Mouse (Mus musculus): ENCODE data around the gene Mapk1ip1. TPM values are rescaled to one million over a fixed set of nuclear protein-coding genes. Genes with fewer than 3 reads are reported as not detected.
A peak's percentile ranks its signal among the peaks of the same experiment; 100 is the strongest.

Mapk1ip1 gene
- polyA plus RNA-seq, 1 experiment from 2014 or later, result 4.3 TPM

- ATAC-seq (ENCODE audit: low read depth), result no peak
- Histone ChIP-seq H3K4me2 (ENCODE audit: low read depth, low read length) (no peak overlapping the region), H3K9me3 (replicated peaks; ENCODE audit: control insufficient read depth, low read length) (no peaks in the 10 kb centered on the region), H3K4me1 (ENCODE audit: control insufficient read depth, low read depth, low read length) (no peaks in the 10 kb centered on the region; the same call in 1 of the 2 replicates), H3K4me3 (ENCODE audit: low read depth, low read length) (no peak overlapping the region), H3K9ac (ENCODE audit: low read depth, low read length) (no peak overlapping the region), H3K27ac (ENCODE audit: low read length) (no peak overlapping the region), H3K36me3 (ENCODE audit: control insufficient read depth, insufficient read depth) (peaks cover 5% of the 10 kb centered on the region; the same call in 1 of the 2 replicates), H3K27me3 (ENCODE audit: control insufficient read depth, insufficient read depth, low read depth, low read length) (no peaks in the 10 kb centered on the region)
- 79% methylated on average over 3 of the region's 3 CpGs for WGBS (ENCODE audit: insufficient replicate concordance)
Measured at GRCm38 (mm10) chr7:138863950-138864572, 18.0 kb upstream of the Mapk1ip1 start.

- H3K9ac ChIP-seq (ENCODE audit: low read depth, low read length), result no peak overlapping the region
- no peak overlapping the region for H3K4me2 ChIP-seq (ENCODE audit: low read depth, low read length)
- no peaks in the 10 kb centered on the region for H3K4me1 ChIP-seq (ENCODE audit: control insufficient read depth, low read depth, low read length)
- no peak for ATAC-seq (ENCODE audit: low read depth)
- H3K27ac ChIP-seq (ENCODE audit: low read length), result no peak overlapping the region
- no peaks in the 10 kb centered on the region for H3K27me3 ChIP-seq (ENCODE audit: control insufficient read depth, insufficient read depth, low read depth, low read length)
- H3K9me3 ChIP-seq (replicated peaks; ENCODE audit: control insufficient read depth, low read length), result no peaks in the 10 kb centered on the region
- H3K4me3 ChIP-seq (ENCODE audit: low read depth, low read length), result no peak overlapping the region
- peaks cover 3% of the 10 kb centered on the region for H3K36me3 ChIP-seq (ENCODE audit: control insufficient read depth, insufficient read depth)
- WGBS (ENCODE audit: insufficient replicate concordance), result 59% methylated on average over 2 of the region's 2 CpGs
Measured at GRCm38 (mm10) chr7:138856670-138857069, 10.6 kb upstream of the Mapk1ip1 start.

GRCm38 (mm10) chr7:138854201-138854600 lies 8.1 kb upstream of the Mapk1ip1 start:
- Histone ChIP-seq H3K4me2 (ENCODE audit: low read depth, low read length) (no peak overlapping the region), H3K4me3 (ENCODE audit: low read depth, low read length) (no peak overlapping the region), H3K9ac (ENCODE audit: low read depth, low read length) (no peak overlapping the region), H3K27me3 (ENCODE audit: control insufficient read depth, insufficient read depth, low read depth, low read length) (no peaks in the 10 kb centered on the region), H3K36me3 (ENCODE audit: control insufficient read depth, insufficient read depth) (peaks cover 3% of the 10 kb centered on the region), H3K4me1 (ENCODE audit: control insufficient read depth, low read depth, low read length) (peaks cover 3% of the 10 kb centered on the region), H3K27ac (ENCODE audit: low read length) (no peak overlapping the region), H3K9me3 (replicated peaks; ENCODE audit: control insufficient read depth, low read length) (no peaks in the 10 kb centered on the region)
- WGBS (ENCODE audit: insufficient replicate concordance), result 76% methylated on average over 2 of the region's 2 CpGs
- ATAC-seq (ENCODE audit: low read depth), result no peak

GRCm38 (mm10) chr7:138853417-138854031 lies 7.5 kb upstream of the Mapk1ip1 start:
- Histone ChIP-seq H3K27ac (ENCODE audit: low read length) (no peak overlapping the region), H3K4me2 (ENCODE audit: low read depth, low read length) (no peak overlapping the region), H3K4me1 (ENCODE audit: control insufficient read depth, low read depth, low read length) (peaks cover 3% of the 10 kb centered on the region), H3K27me3 (ENCODE audit: control insufficient read depth, insufficient read depth, low read depth, low read length) (no peaks in the 10 kb centered on the region), H3K9ac (ENCODE audit: low read depth, low read length) (no peak overlapping the region), H3K9me3 (replicated peaks; ENCODE audit: control insufficient read depth, low read length) (no peaks in the 10 kb centered on the region), H3K36me3 (ENCODE audit: control insufficient read depth, insufficient read depth) (peaks cover 3% of the 10 kb centered on the region), H3K4me3 (ENCODE audit: low read depth, low read length) (no peak overlapping the region)
- 85% methylated on average over 4 of the region's 4 CpGs for WGBS (ENCODE audit: insufficient replicate concordance)
- no peak for ATAC-seq (ENCODE audit: low read depth)

- no peak for ATAC-seq (ENCODE audit: low read depth)
- Histone ChIP-seq H3K4me2 (ENCODE audit: low read depth, low read length) (no peak overlapping the region), H3K27ac (ENCODE audit: low read length) (no peak overlapping the region), H3K4me3 (ENCODE audit: low read depth, low read length) (no peak overlapping the region), H3K4me1 (ENCODE audit: control insufficient read depth, low read depth, low read length) (peaks cover 22% of the 10 kb centered on the region), H3K9me3 (replicated peaks; ENCODE audit: control insufficient read depth, low read length) (no peaks in the 10 kb centered on the region), H3K36me3 (ENCODE audit: control insufficient read depth, insufficient read depth) (peaks cover 5% of the 10 kb centered on the region), H3K9ac (ENCODE audit: low read depth, low read length) (no peak overlapping the region), H3K27me3 (ENCODE audit: control insufficient read depth, insufficient read depth, low read depth, low read length) (no peaks in the 10 kb centered on the region)
Measured at GRCm38 (mm10) chr7:138850083-138850482, 4.0 kb upstream of the Mapk1ip1 start.

GRCm38 (mm10) chr7:138848028-138848920 lies 2.2 kb upstream of the Mapk1ip1 start:
- peaks cover 5% of the 10 kb centered on the region for H3K36me3 ChIP-seq (ENCODE audit: control insufficient read depth, insufficient read depth)
- 76% methylated on average over 7 of the region's 7 CpGs for WGBS (ENCODE audit: insufficient replicate concordance)
- H3K9me3 ChIP-seq (replicated peaks; ENCODE audit: control insufficient read depth, low read length), result no peaks in the 10 kb centered on the region
- no peaks in the 10 kb centered on the region for H3K27me3 ChIP-seq (ENCODE audit: control insufficient read depth, insufficient read depth, low read depth, low read length)
- H3K4me2 ChIP-seq (ENCODE audit: low read depth, low read length), result peak overlapping the region; percentile 96; the same call in 1 of the 2 replicates
- H3K27ac ChIP-seq (ENCODE audit: low read length), result no peak overlapping the region
- no peak overlapping the region for H3K4me3 ChIP-seq (ENCODE audit: low read depth, low read length)
- H3K4me1 ChIP-seq (ENCODE audit: control insufficient read depth, low read depth, low read length), result peaks cover 30% of the 10 kb centered on the region
- ATAC-seq (ENCODE audit: low read depth), result no peak
- peak overlapping the region; percentile 15; the same call in 1 of the 2 replicates for H3K9ac ChIP-seq (ENCODE audit: low read depth, low read length)

- no peak for ATAC-seq (ENCODE audit: low read depth)
- Histone ChIP-seq H3K4me2 (ENCODE audit: low read depth, low read length) (peak overlapping the region; percentile 96), H3K27me3 (ENCODE audit: control insufficient read depth, insufficient read depth, low read depth, low read length) (no peaks in the 10 kb centered on the region), H3K9ac (ENCODE audit: low read depth, low read length) (peak overlapping the region; percentile 97), H3K9me3 (replicated peaks; ENCODE audit: control insufficient read depth, low read length) (no peaks in the 10 kb centered on the region), H3K4me3 (ENCODE audit: low read depth, low read length) (peak overlapping the region; percentile 95), H3K27ac (ENCODE audit: low read length) (peak overlapping the region; percentile 96; the same call in 1 of the 2 replicates), H3K36me3 (ENCODE audit: control insufficient read depth, insufficient read depth) (peaks cover 5% of the 10 kb centered on the region), H3K4me1 (ENCODE audit: control insufficient read depth, low read depth, low read length) (peaks cover 30% of the 10 kb centered on the region)
- 33% methylated on average over 13 of the region's 13 CpGs for WGBS (ENCODE audit: insufficient replicate concordance)
Measured at GRCm38 (mm10) chr7:138847316-138848027, 1.4 kb upstream of the Mapk1ip1 start.

GRCm38 (mm10) chr7:138846502-138846991 lies 474 bp upstream of the Mapk1ip1 start:
- Histone ChIP-seq H3K27me3 (ENCODE audit: control insufficient read depth, insufficient read depth, low read depth, low read length) (no peaks in the 10 kb centered on the region), H3K36me3 (ENCODE audit: control insufficient read depth, insufficient read depth) (peaks cover 2% of the 10 kb centered on the region; the same call in 1 of the 2 replicates), H3K4me1 (ENCODE audit: control insufficient read depth, low read depth, low read length) (peaks cover 30% of the 10 kb centered on the region), H3K4me3 (ENCODE audit: low read depth, low read length) (peak overlapping the region; percentile 95), H3K4me2 (ENCODE audit: low read depth, low read length) (peak overlapping the region; percentile 96), H3K27ac (ENCODE audit: low read length) (peak overlapping the region; percentile 96), H3K9me3 (replicated peaks; ENCODE audit: control insufficient read depth, low read length) (no peaks in the 10 kb centered on the region), H3K9ac (ENCODE audit: low read depth, low read length) (peak overlapping the region; percentile 97)
- peak; percentile 85 for ATAC-seq (ENCODE audit: low read depth)
- WGBS (ENCODE audit: insufficient replicate concordance), result under 1% methylated on average over 38 of the region's 61 CpGs

All from liver, embryonic 16.5 days (tissue).